Mouse (Mus musculus): Measurements from ENCODE around the gene Lcn9. TPM values are rescaled to one million over a fixed set of nuclear protein-coding genes. Genes with fewer than 3 reads are reported as not detected.
"Not testable (repeated sequence)": the region's sequence is repeated elsewhere in the genome, so short reads cannot be mapped to it uniquely, and the experiment has no call there.

Lcn9 gene
- not detected for total RNA-seq (2021)
- long read RNA-seq, experiment 1, result 0 reads
- long read RNA-seq, experiment 2, result 0 reads

DNA sequence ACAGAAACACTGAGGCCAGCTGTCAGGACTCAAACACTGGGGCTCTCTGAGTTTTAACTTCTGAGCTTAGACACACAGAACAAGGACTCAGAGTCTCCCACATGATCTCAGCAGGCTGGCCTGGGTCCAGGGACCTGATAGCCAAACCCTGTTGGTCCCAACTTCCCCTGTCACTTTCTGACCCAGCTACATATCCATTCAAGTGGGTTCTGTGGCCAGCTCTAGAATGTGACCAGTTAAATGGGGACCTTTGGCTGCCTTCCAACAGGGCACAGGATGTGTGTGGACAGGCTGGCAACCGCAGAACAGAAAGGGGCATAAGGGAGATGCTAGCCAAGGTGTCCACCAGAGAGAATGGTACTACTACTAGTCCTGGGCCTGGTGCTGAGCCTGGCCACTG, at the start of gene Lcn9:
Gene Lcn9 (plus strand): TSS at position 348 of the 400 bp plus-strand sequence.
- no peak for TF ChIP-seq CTCF (IDR thresholded peaks at IDR 0.05)
- no peak within 1 kb of the TSS for H3K27ac ChIP-seq
- H3K4me3 ChIP-seq, result no peak within 1 kb of the TSS
- intact Hi-C loops (cut with DNase I), result no loop called here
- DNase-seq, result no peak

- intact Hi-C loops (cut with DNase I), result no loop called here
- no peak for DNase-seq
- H3K4me3 ChIP-seq, result no peak overlapping the region
- H3K27ac ChIP-seq, result no peak overlapping the region
- TF ChIP-seq CTCF (IDR thresholded peaks at IDR 0.05), result no peak
These were observed 49.4 kb upstream of the Lcn9 start for GRCm38 (mm10) chr2:25773507-25773906.

- Histone ChIP-seq H3K27ac (no peak overlapping the region), H3K4me3 (no peak overlapping the region)
- no peak for TF ChIP-seq CTCF (IDR thresholded peaks at IDR 0.05)
- no peak for DNase-seq
- intact Hi-C loops (cut with DNase I), result no loop called here
These were observed 48.3 kb upstream of the Lcn9 start for GRCm38 (mm10) chr2:25774640-25775039.

DNA sequence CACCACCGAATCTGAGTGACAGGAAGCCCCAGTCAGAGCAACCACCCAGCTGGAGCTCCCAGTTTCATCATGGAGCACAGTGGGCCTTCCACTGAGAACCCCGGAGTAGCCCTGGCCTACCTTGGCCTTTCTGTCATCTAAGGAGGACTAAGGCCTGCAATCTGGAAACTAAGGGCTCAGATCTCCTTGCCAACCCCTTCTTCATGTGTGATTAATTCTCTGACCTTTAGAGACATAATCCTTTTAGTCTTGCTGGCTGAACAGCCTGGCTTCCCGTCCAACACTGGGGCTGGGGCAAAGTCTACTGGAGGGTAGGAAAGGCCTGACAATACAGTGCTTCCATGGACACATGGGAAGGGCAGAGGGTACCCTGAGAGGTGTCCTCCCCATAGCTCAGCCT, 47.0 kb upstream of the Lcn9 start:
- Histone ChIP-seq H3K4me3 (no peak overlapping the region), H3K27ac (no peak overlapping the region)
- intact Hi-C loops (cut with DNase I), result no loop called here
- no peak for DNase-seq
- TF ChIP-seq CTCF (IDR thresholded peaks at IDR 0.05), result no peak

DNA sequence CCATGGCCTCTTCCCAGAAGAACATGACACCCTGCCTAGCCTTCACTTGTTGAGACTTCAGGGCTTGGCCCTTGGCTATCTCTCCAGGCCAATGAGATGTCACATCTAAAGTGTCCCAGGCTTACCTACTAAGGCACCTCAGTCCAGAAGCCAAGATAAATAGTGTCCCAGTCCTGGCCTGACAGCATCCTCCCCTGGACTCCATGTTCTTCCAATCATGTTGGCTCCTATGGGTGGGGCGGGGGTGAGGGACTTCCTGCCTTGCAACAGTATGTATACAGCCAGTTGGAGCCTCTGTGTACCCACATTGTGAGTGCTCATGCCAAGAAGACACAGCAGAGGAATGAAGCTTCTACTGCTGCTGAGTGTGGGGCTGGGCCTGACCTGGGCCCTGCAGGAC, 46.2 kb upstream of the Lcn9 start, which contains the start of gene Lcn11:
Gene Lcn11 (plus strand): TSS at position 301 of the 400 bp plus-strand sequence.
- DNase-seq, result no peak
- Histone ChIP-seq H3K4me3 (no peak within 1 kb of the TSS), H3K27ac (no peak within 1 kb of the TSS)
- TF ChIP-seq CTCF (IDR thresholded peaks at IDR 0.05), result no peak
- intact Hi-C loops (cut with DNase I), result no loop called here

- H3K27ac ChIP-seq, result no peak overlapping the region
- H3K4me3 ChIP-seq, result no peak overlapping the region
- TF ChIP-seq CTCF (IDR thresholded peaks at IDR 0.05), result no peak
- intact Hi-C loops (cut with DNase I), result no loop called here
- no peak for DNase-seq
These were observed 43.9 kb upstream of the Lcn9 start for GRCm38 (mm10) chr2:25779076-25779475.

GRCm38 (mm10) chr2:25780921-25781320, 42.0 kb upstream of the Lcn9 start:
- no peak overlapping the region for H3K27ac ChIP-seq
- no peak for DNase-seq
- H3K4me3 ChIP-seq, result no peak overlapping the region
- no peak for TF ChIP-seq CTCF (IDR thresholded peaks at IDR 0.05)
- intact Hi-C loops (cut with DNase I), result no loop called here

DNA sequence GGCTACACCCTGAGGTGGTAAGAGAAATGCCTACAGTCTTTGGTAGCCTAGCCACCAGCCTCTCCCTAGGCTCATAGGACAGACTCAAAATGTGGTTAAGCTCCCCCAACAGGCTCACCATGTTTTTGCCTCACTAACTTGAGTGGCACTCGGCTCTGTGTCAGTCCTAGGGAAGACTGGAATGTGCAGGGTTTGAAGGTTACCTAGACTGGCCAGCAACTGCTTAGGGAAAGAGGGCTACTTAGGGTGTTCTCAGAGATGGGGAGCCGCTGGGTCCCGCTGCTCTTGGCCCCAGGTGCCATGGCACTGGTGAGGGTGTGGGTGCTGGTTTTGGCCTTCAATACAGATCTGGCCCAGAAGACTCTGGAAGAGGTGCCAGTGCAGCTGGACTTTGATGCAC, 41.0 kb upstream of the Lcn9 start, which contains the start of gene Gm13539:
Gene Gm13539 (plus strand): TSS at position 301 of the 400 bp plus-strand sequence.
- Histone ChIP-seq H3K4me3 (no peak within 1 kb of the TSS), H3K27ac (no peak within 1 kb of the TSS)
- DNase-seq, result no peak
- intact Hi-C loops (cut with DNase I), result no loop called here
- no peak for TF ChIP-seq CTCF (IDR thresholded peaks at IDR 0.05)

DNA sequence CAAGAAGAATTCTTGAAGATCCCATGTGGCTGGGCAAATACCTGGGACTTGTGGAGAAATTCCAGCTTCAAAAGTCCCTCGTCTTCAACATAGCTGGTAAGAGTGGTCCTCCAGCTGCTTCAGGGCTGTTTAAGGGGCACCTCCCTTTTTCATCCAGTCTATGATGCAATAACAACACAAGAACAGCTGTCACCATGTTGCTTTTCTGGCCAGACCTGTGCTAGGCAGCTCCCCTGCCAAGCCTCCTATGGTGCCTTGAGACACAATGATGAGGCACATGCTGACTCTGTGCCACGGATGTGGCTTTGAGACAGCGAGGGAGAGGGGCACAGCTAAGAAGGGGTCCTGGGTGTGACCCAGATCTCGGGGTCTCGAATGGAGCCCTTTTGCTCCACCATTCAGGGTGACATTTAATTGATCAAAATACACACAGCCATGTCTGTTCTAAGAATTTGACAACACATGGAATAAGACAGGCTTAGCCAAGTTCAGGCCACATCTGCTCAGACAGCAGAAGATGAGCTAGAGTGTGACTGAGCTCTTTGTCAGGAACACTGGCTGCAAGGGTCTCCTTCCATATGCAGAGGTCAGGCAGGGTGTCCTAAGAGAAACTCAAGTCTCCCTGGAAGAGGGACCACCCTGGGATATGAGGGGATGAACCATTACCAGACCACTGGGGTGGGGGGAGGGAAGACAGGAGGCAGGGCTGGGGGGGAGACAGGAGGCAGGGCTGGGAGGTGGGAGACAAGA, 37.2 kb upstream of the Lcn9 start:
- DNase-seq, result no peak
- intact Hi-C loops (cut with DNase I), result no loop called here
- no peak overlapping the region for H3K4me3 ChIP-seq
- H3K27ac ChIP-seq, result no peak overlapping the region
- TF ChIP-seq CTCF (IDR thresholded peaks at IDR 0.05), result no peak

- no peak overlapping the region for H3K27ac ChIP-seq
- DNase-seq, result no peak
- intact Hi-C loops (cut with DNase I), result no loop called here
- no peak overlapping the region for H3K4me3 ChIP-seq
- no peak for TF ChIP-seq CTCF (IDR thresholded peaks at IDR 0.05)
These were observed 33.9 kb upstream of the Lcn9 start for GRCm38 (mm10) chr2:25789092-25789491.

DNA sequence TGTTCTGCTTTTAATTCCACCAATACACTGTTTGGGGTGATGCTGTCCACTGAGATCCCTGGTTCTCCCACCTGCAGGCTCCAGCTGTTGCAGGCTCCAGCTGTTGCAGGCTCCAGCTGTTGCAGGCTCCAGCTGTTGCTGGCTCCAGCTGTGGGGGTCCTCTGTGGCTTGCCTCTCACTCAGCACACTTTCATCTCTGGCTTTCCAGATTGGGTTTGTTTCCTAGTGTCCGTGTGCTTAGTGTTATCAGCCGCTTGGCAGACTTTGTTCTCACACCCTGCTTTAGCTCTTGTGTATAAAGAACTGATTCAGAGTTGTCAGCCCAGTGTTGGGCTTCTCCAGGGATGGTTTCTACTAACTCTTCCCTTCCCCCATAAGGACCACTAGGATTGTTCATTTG, 25.3 kb upstream of the Lcn9 start:
- DNase-seq, result no peak
- no peak overlapping the region for H3K27ac ChIP-seq
- TF ChIP-seq CTCF (IDR thresholded peaks at IDR 0.05), result no peak
- intact Hi-C loops (cut with DNase I), result no loop called here
- H3K4me3 ChIP-seq, result no peak overlapping the region

DNA sequence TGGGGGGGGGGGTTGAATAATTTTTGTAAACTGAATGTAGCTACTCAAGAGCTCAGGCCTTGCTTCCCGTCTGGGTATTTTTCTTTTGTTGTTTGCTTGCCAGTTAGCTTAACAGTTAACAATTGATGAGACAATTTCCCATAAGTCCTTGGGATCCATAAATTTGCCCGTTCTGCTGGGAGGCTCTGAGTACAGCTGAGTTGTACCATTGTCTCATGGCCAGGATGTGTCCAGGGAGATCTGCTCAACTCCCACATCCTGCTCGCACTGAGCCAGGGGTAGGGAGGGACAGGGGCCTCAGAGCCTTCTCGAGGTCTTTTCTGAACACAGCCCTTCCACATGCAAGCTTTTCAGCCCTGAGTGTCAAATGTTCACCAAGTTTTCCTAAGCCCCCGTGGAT, 24.9 kb upstream of the Lcn9 start:
- no peak for TF ChIP-seq CTCF (IDR thresholded peaks at IDR 0.05)
- DNase-seq, result no peak
- Histone ChIP-seq H3K4me3 (no peak overlapping the region), H3K27ac (no peak overlapping the region)
- intact Hi-C loops (cut with DNase I), result no loop called here

- H3K27ac ChIP-seq, result no peak overlapping the region
- DNase-seq, result no peak
- TF ChIP-seq CTCF (IDR thresholded peaks at IDR 0.05), result no peak
- no peak overlapping the region for H3K4me3 ChIP-seq
- intact Hi-C loops (cut with DNase I), result no loop called here
These were observed 11.2 kb upstream of the Lcn9 start for GRCm38 (mm10) chr2:25811711-25812110.

GRCm38 (mm10) chr2:25813364-25813763, 9.6 kb upstream of the Lcn9 start:
- no peak for TF ChIP-seq CTCF (IDR thresholded peaks at IDR 0.05)
- Histone ChIP-seq H3K27ac (no peak overlapping the region), H3K4me3 (no peak overlapping the region)
- DNase-seq, result no peak
- intact Hi-C loops (cut with DNase I), result no loop called here

DNA sequence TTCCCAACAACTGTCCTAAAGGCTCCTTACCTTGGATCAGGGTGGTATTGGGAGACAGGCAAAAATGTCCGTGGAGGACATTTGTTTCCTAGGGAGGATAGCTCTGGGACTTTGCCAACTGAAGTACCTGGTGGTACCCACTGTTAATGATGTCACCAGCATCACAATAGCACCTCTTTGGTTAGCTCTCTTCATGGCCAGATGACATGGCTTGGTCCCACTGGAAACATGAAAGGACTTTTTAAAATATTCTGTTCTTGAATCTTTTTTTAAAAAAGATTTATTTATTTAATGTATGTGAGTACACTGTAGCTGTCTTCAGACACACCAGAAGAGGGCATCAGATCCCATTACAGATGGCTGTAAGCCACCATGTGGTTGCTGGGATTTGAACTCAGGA, 7.2 kb upstream of the Lcn9 start, which contains the start of gene Glt6d1:
Gene Glt6d1 (minus strand): TSS at position 101 of the 400 bp plus-strand sequence.
- H3K4me3 ChIP-seq; intact Hi-C loops (cut with DNase I); H3K27ac ChIP-seq; DNase-seq: not testable (repeated sequence)

Data from gastrocnemius, adult 2 months (tissue).